Comparison of ENCODE assay signal across 8 mouse cellular contexts in genomic region chr10:85928499-85929207, GRCm38 (mm10). TPM values are rescaled to one million over a fixed set of nuclear protein-coding genes. Genes with fewer than 3 reads are reported as not detected.
DNase-seq lines count a peak whose midpoint lies in the region; ATAC-seq and TF ChIP-seq lines count a peak whose summit lies in the region.

No protein-coding gene starts in this region.

- H3K27me3 ChIP-seq in forebrain, embryonic 16.5 days (replicated peaks; ENCODE audit: control insufficient read depth, insufficient read depth, low read length), result 0 out of 2 replicates have a peak, but pooled peaks cover 3% of the 10 kb centered on the region
- no peaks in the 10 kb centered on the region for H3K27me3 ChIP-seq in hindbrain, postnatal 0 days (ENCODE audit: insufficient read depth, low read length)

- 1% methylated on average over 61 of the region's 63 CpGs for WGBS in forebrain, embryonic 16.5 days
- WGBS in hindbrain, postnatal 0 days, result under 1% methylated on average over 63 of the region's 63 CpGs

- peak overlapping the region; percentile 80 for H3K4me2 ChIP-seq in forebrain, embryonic 16.5 days (ENCODE audit: low read length)
- peak overlapping the region; percentile 72 for H3K4me2 ChIP-seq in hindbrain, postnatal 0 days (ENCODE audit: low read depth, low read length)

- no peak overlapping the region for H3K27ac ChIP-seq in ES-E14 (ENCODE audit: insufficient read depth, low read depth, low read length, poor library complexity, severe bottlenecking)
- H3K27ac ChIP-seq in forebrain, embryonic 16.5 days (ENCODE audit: low read length), result no peak overlapping the region
- 0 out of 2 replicates have a peak overlapping the region, but pooled peaks have one; percentile 32 for H3K27ac ChIP-seq in hindbrain, postnatal 0 days

- H3K9ac ChIP-seq in ES-E14 (ENCODE audit: insufficient read depth, low read depth, low read length, poor library complexity, severe bottlenecking), result peak overlapping the region; percentile 82
- peak overlapping the region; percentile 57 for H3K9ac ChIP-seq in forebrain, embryonic 16.5 days (replicated peaks; ENCODE audit: low read depth, low read length)
- peak overlapping the region; percentile 58 for H3K9ac ChIP-seq in hindbrain, postnatal 0 days (replicated peaks; ENCODE audit: low read length)

- peak; percentile 64 for TF ChIP-seq CTCF in hindbrain, postnatal 0 days (IDR thresholded peaks at IDR 0.05; ENCODE audit: low read depth)

- H3K9me3 ChIP-seq in ES-E14 (ENCODE audit: control insufficient read depth, insufficient read depth, low read depth, low read length), result no peaks in the 10 kb centered on the region
- H3K9me3 ChIP-seq in forebrain, embryonic 16.5 days (ENCODE audit: control insufficient read depth, low read length), result no peaks in the 10 kb centered on the region
- no peaks in the 10 kb centered on the region for H3K9me3 ChIP-seq in hindbrain, postnatal 0 days (ENCODE audit: low read length)

- H3K36me3 ChIP-seq in ES-E14 (ENCODE audit: control insufficient read depth, insufficient read depth, low read length, poor library complexity, severe bottlenecking), result no peaks in the 10 kb centered on the region
- no peaks in the 10 kb centered on the region for H3K36me3 ChIP-seq in forebrain, embryonic 16.5 days (ENCODE audit: control insufficient read depth, insufficient read depth)
- H3K36me3 ChIP-seq in hindbrain, postnatal 0 days (ENCODE audit: insufficient read depth, low read length), result no peaks in the 10 kb centered on the region

- peak; percentile 94 for ATAC-seq in cerebellum, adult (ENCODE audit: insufficient number of reproducible peaks, low FRiP score, low TSS enrichment)
- peak; percentile 94 for ATAC-seq in forebrain, embryonic 16.5 days
- peak; percentile 92 for ATAC-seq in hindbrain, postnatal 0 days

- peak overlapping the region; percentile 73 for H3K4me3 ChIP-seq in ES-E14 (ENCODE audit: insufficient read depth in 1 of 2, low read depth in 1 of 2, low read length in 2 of 2, poor library complexity in 1 of 2, severe bottlenecking in 1 of 2)
- peak overlapping the region; percentile 46 for H3K4me3 ChIP-seq in forebrain, embryonic 16.5 days (replicated peaks; ENCODE audit: low read length)
- H3K4me3 ChIP-seq in hindbrain, postnatal 0 days (ENCODE audit: low read length), result peak overlapping the region; percentile 55

- in situ Hi-C loops in ES-E14 (cut with MboI; ENCODE audit: low sequenced_read_pairs in 2 of 2, unreplicated experiment in 2 of 2), result no loop called here

- peaks cover 0 to 3% of the 10 kb centered on the region in 2 experiments; a peak in 2 of 4 replicates for H3K4me1 ChIP-seq in ES-E14 (ENCODE audit: control insufficient read depth in 2 of 2, insufficient read depth in 2 of 2, low read length in 2 of 2, poor library complexity in 1 of 2)
- H3K4me1 ChIP-seq in forebrain, embryonic 16.5 days (replicated peaks; ENCODE audit: control insufficient read depth, insufficient read depth, low read length), result peaks cover 17% of the 10 kb centered on the region
- H3K4me1 ChIP-seq in hindbrain, postnatal 0 days (ENCODE audit: insufficient read depth, low read length), result peaks cover 8% of the 10 kb centered on the region

- DNase-seq in ES-E14 (ENCODE audit: low read depth, low spot score), result peak; percentile 76
- peak; percentile 92 for DNase-seq in hindbrain, postnatal 0 days (ENCODE audit: low spot score)
- DNase-seq in left cerebral cortex, adult 18-20 months (ENCODE audit: low spot score in 2 of 2), result peak; percentile 74 to 84
- peak; percentile 74 for DNase-seq in lung, postnatal 36 days
- DNase-seq in retina, postnatal 7 days (ENCODE audit: low read depth, low spot score), result peak; percentile 66
- peak; percentile 45 for DNase-seq in urinary bladder, adult 2 months (ENCODE audit: low spot score)

TF ChIP-seq in ES-E14, 5 proteins besides CTCF, POLR2A, EP300 and RAD21:
- TF ChIP-seq MAFK (IDR thresholded peaks at IDR 0.05; ENCODE audit: insufficient read depth, low read depth, low read length), result no peak
- no peak for TF ChIP-seq CHD2 (IDR thresholded peaks at IDR 0.05; ENCODE audit: low read depth, low read length)
- no peak for TF ChIP-seq ZC3H11A (IDR thresholded peaks at IDR 0.05; ENCODE audit: borderline replicate concordance, low read depth, low read length)
- no peak; the same call in 1 of the 2 replicates for TF ChIP-seq HCFC1 (IDR thresholded peaks at IDR 0.05; ENCODE audit: borderline replicate concordance, insufficient read depth, low read length)
- peak; percentile 74 for TF ChIP-seq ZNF384 (IDR thresholded peaks at IDR 0.05; ENCODE audit: low read depth, low read length)
TF ChIP-seq in ES-E14: peak in this region for 1.

RNA-seq across cellular contexts. Expression of gene Ascl4, which starts 1.2 kb away (rescaled TPM):
- total RNA-seq in ES-E14 (2012; rRNA removed), result 0.48 and 0.54 TPM in 2 replicates
- polyA plus RNA-seq in forebrain, embryonic 16.5 days (2015; fragmentation: Nextera tagmentation; extraction: Ambion mirVana), result 0.27 and 0.43 TPM in 2 replicates
- 0.14 and 0.42 TPM in 2 replicates for total RNA-seq in hindbrain, postnatal 0 days (2014; rRNA removed)
- polyA plus RNA-seq in hindbrain, postnatal 0 days (2015; fragmentation: Nextera tagmentation; extraction: Ambion mirVana), result 0.25 and 0.34 TPM in 2 replicates
- under 1 TPM; 0.23 to 0.49 TPM for total RNA-seq in left cerebral cortex, adult 18-20 months (2021)
- 0.04 TPM in 1 of 2 replicates, not detected in the other for polyA plus RNA-seq in urinary bladder, adult 2 months (2012; rRNA removed)

RNA-seq across cellular contexts. Expression of gene Prdm4, which starts 11.7 kb away (rescaled TPM):
- 35.6 and 36.2 TPM in 2 replicates for total RNA-seq in ES-E14 (2012; rRNA removed)
- 20.8 and 24.0 TPM in 2 replicates for polyA plus RNA-seq in forebrain, embryonic 16.5 days (2015; fragmentation: Nextera tagmentation; extraction: Ambion mirVana)
- 52.8 and 56.8 TPM in 2 replicates for total RNA-seq in hindbrain, postnatal 0 days (2014; rRNA removed)
- 11.7 and 11.8 TPM in 2 replicates for polyA plus RNA-seq in hindbrain, postnatal 0 days (2015; fragmentation: Nextera tagmentation; extraction: Ambion mirVana)
- total RNA-seq in left cerebral cortex, adult 18-20 months (2021), result 10 to 100 TPM; 28.1 to 28.7 TPM
- 19.4 and 21.4 TPM in 2 replicates for polyA plus RNA-seq in urinary bladder, adult 2 months (2012; rRNA removed)

RNA-seq across cellular contexts. Expression of gene Rtcb, which starts 29.0 kb away (rescaled TPM):
- 97.3 and 139 TPM in 2 replicates for total RNA-seq in ES-E14 (2012; rRNA removed)
- polyA plus RNA-seq in forebrain, embryonic 16.5 days (2015; fragmentation: Nextera tagmentation; extraction: Ambion mirVana), result 201 and 202 TPM in 2 replicates
- 90.8 and 91.8 TPM in 2 replicates for total RNA-seq in hindbrain, postnatal 0 days (2014; rRNA removed)
- 159 and 164 TPM in 2 replicates for polyA plus RNA-seq in hindbrain, postnatal 0 days (2015; fragmentation: Nextera tagmentation; extraction: Ambion mirVana)
- total RNA-seq in left cerebral cortex, adult 18-20 months (2021), result 100 to 1,000 TPM; 119 to 123 TPM
- 102 and 112 TPM in 2 replicates for polyA plus RNA-seq in urinary bladder, adult 2 months (2012; rRNA removed)
